Mouse (Mus musculus): Measurements from ENCODE around the gene Pxn. TPM values are rescaled to one million over a fixed set of nuclear protein-coding genes. Genes with fewer than 3 reads are reported as not detected.
"Not testable (repeated sequence)": the region's sequence is repeated elsewhere in the genome, so short reads cannot be mapped to it uniquely, and the experiment has no call there.

The Pxn gene
- total RNA-seq, 2 experiments from 2014 or later: 58.9 to 64.7 TPM

GRCm38 (mm10) chr5:115485489-115486205, 20.8 kb upstream of the Pxn start:
- no peak for DNase-seq
- intact Hi-C loops (cut with DNase I): no loop called here

GRCm38 (mm10) chr5:115486726-115487125, 19.8 kb upstream of the Pxn start:
- intact Hi-C loops (cut with DNase I): no loop called here
- DNase-seq: no peak

- intact Hi-C loops (cut with DNase I): no loop called here
- DNase-seq: no peak
These were observed 19.1 kb upstream of the Pxn start for GRCm38 (mm10) chr5:115487353-115487752.

- DNase-seq: no peak
- intact Hi-C loops (cut with DNase I): no loop called here
These were observed 18.4 kb upstream of the Pxn start for GRCm38 (mm10) chr5:115487942-115488580.

GRCm38 (mm10) chr5:115488841-115489698, 17.4 kb upstream of the Pxn start:
- intact Hi-C loops (cut with DNase I): no loop called here
- DNase-seq: peak; percentile 88 to 90

GRCm38 (mm10) chr5:115489699-115490637, 16.5 kb upstream of the Pxn start:
- intact Hi-C loops (cut with DNase I): no loop called here
- peak; percentile 92 to 93 for DNase-seq

GRCm38 (mm10) chr5:115490638-115491000, 15.9 kb upstream of the Pxn start:
- intact Hi-C loops (cut with DNase I): no loop called here
- no peak for DNase-seq

GRCm38 (mm10) chr5:115491076-115491475, 15.4 kb upstream of the Pxn start:
- intact Hi-C loops (cut with DNase I): no loop called here
- peak in 1 of 2 experiments; percentile 15 for DNase-seq

GRCm38 (mm10) chr5:115491771-115492322, 14.6 kb upstream of the Pxn start:
- intact Hi-C loops (cut with DNase I): no loop called here
- peak; percentile 82 to 87 for DNase-seq

- DNase-seq: peak in 1 of 2 experiments; percentile 34
- intact Hi-C loops (cut with DNase I): no loop called here
These were observed 13.7 kb upstream of the Pxn start for GRCm38 (mm10) chr5:115492711-115493335.

- DNase-seq: peak in 1 of 2 experiments; percentile 18
- intact Hi-C loops (cut with DNase I): no loop called here
These were observed 13.0 kb upstream of the Pxn start for GRCm38 (mm10) chr5:115493441-115493840.

GRCm38 (mm10) chr5:115495618-115496017, 10.9 kb upstream of the Pxn start:
- intact Hi-C loops (cut with DNase I); DNase-seq: not testable (repeated sequence)

- intact Hi-C loops (cut with DNase I): no loop called here
- DNase-seq: no peak
These were observed 9.4 kb upstream of the Pxn start for GRCm38 (mm10) chr5:115497033-115497432.

GRCm38 (mm10) chr5:115498307-115499240, 7.9 kb upstream of the Pxn start:
- DNase-seq: no peak

GRCm38 (mm10) chr5:115500383-115500935, 6.0 kb upstream of the Pxn start:
- no peak for DNase-seq
- intact Hi-C loops (cut with DNase I): no loop called here

More at GRCm38 (mm10) chr5:115498307-115499240, 7.9 kb upstream of the Pxn start:
- intact Hi-C loops (cut with DNase I): no loop called here

- no peak for DNase-seq
- intact Hi-C loops (cut with DNase I): no loop called here
These were observed 3.4 kb upstream of the Pxn start for GRCm38 (mm10) chr5:115503035-115503434.

- intact Hi-C loops (cut with DNase I): loop anchor here (1.0 kb wide), 2 partner anchors 33 to 51 kb away; no protein-coding TSS in a partner anchor
- not testable (repeated sequence) for DNase-seq
These were observed 859 bp upstream of the Pxn start for GRCm38 (mm10) chr5:115505617-115506016.
